Mouse (Mus musculus) heart, postnatal 0 days (tissue): ENCODE results near the gene Exoc4. TPM values are rescaled to one million over a fixed set of nuclear protein-coding genes. Genes with fewer than 3 reads are reported as not detected.

Source experiments
- ATAC-seq: fragments of 200-750 bp; cut with Nextera tagmentation; 2 replicates; pipeline ENCODE4 v1.8.0; 2017; ENCODE audit warnings: low read depth, moderate number of reproducible peaks, moderate library complexity; ENCODE audit not compliant: insufficient read depth
- DNase-seq: peaks from one replicate; pipeline ENCODE4 v3.0.0-alpha.2; 2016; ENCODE audit warnings: low spot score
- H3K27ac ChIP-seq: fragments of 300-500 bp; sonication (generic); 2 replicates; pipeline ENCODE4 v1.5.1; 2014; ENCODE audit warnings: low read depth, mild to moderate bottlenecking
- H3K27me3 ChIP-seq: fragments of 300-500 bp; sonication (generic); 2 replicates; pipeline ENCODE4 v1.6.1; 2014; ENCODE audit warnings: low read length, mixed read lengths; ENCODE audit not compliant: control insufficient read depth, insufficient read depth
- H3K36me3 ChIP-seq: fragments of 300-500 bp; sonication (generic); replicated peaks from 2 replicates; pipeline ENCODE4 v1.6.1; 2014; ENCODE audit warnings: low read length, mixed read lengths; ENCODE audit not compliant: control insufficient read depth, insufficient read depth
- H3K4me1 ChIP-seq: fragments of 300-500 bp; sonication (generic); 2 replicates; pipeline ENCODE4 v1.6.1; 2014; ENCODE audit warnings: antibody characterized with exemption; ENCODE audit not compliant: control insufficient read depth, insufficient read depth
- H3K4me2 ChIP-seq: fragments of 300-500 bp; sonication (generic); 2 replicates; pipeline ENCODE4 v1.6.1; 2014; ENCODE audit warnings: low read depth, mild to moderate bottlenecking, low read length, moderate library complexity
- H3K4me3 ChIP-seq: fragments of 300-500 bp; sonication (generic); 2 replicates; pipeline ENCODE4 v1.5.1; 2014; ENCODE audit warnings: low read depth, low read length
- H3K9ac ChIP-seq: fragments of 300-500 bp; sonication (generic); replicated peaks from 2 replicates; pipeline ENCODE4 v1.6.1; 2014; ENCODE audit warnings: low read depth, low read length, mixed read lengths
- H3K9me3 ChIP-seq: fragments of 300-500 bp; sonication (generic); replicated peaks from 2 replicates; pipeline ENCODE4 v1.6.1; 2016; ENCODE audit warnings: low read length; ENCODE audit not compliant: control insufficient read depth
- CTCF ChIP-seq: IDR thresholded peaks from 2 replicates; pipeline ENCODE4 v1.5.1; 2016; ENCODE audit warnings: antibody characterized with exemption, control low read depth, low read depth
- EP300 ChIP-seq: IDR thresholded peaks from 2 replicates; pipeline ENCODE4 v1.6.1; 2016; ENCODE audit warnings: antibody characterized with exemption, low read depth
- WGBS: fragments of 180-500 bp; shearing (Covaris S2); extraction: QIAGEN DNeasy Blood & Tissue Kit; methylation state at CpG from one replicate; pipeline ENCODE4 v1.1.7; 2014; 5-methylcytosine and 5-hydroxymethylcytosine counted together
- polyA plus RNA-seq: library from polyadenylated mRNA; unstranded; fragments of >200 nt; fragmentation: Nextera tagmentation; extraction: Ambion mirVana; gene quantifications from 2 replicates; pipeline ENCODE4 v1.2.1, GENCODE M21; 2015
- total RNA-seq: library from RNA; depleted of rRNA; stranded (reverse); fragments of >200 nt; gene quantifications from 2 replicates; pipeline ENCODE4 v1.2.3, GENCODE M21; 2014; ENCODE audit warnings: low replicate concordance

Gene Exoc4
- total and polyA plus RNA-seq, 2 experiments from 2014 or later = 15.8 to 54.6 TPM

GRCm38 (mm10) chr6:33637192-33637591, 388.3 kb downstream of the Exoc4 start:
- Histone ChIP-seq H3K9ac (no peak overlapping the region), H3K4me1 (no peaks in the 10 kb centered on the region; the same call in 1 of the 2 replicates), H3K9me3 (no peaks in the 10 kb centered on the region), H3K36me3 (no peaks in the 10 kb centered on the region), H3K27me3 (no peaks in the 10 kb centered on the region), H3K27ac (no peak overlapping the region), H3K4me3 (no peak overlapping the region), H3K4me2 (no peak overlapping the region)
- no peak for DNase-seq
- TF ChIP-seq EP300 (no peak), CTCF (no peak)
- ATAC-seq = no peak
- 32% methylated on average over 2 of the region's 2 CpGs for WGBS

- Histone ChIP-seq H3K27ac (no peak overlapping the region), H3K27me3 (no peaks in the 10 kb centered on the region), H3K36me3 (no peaks in the 10 kb centered on the region), H3K4me2 (no peak overlapping the region), H3K4me1 (no peaks in the 10 kb centered on the region), H3K9me3 (no peaks in the 10 kb centered on the region), H3K4me3 (no peak overlapping the region), H3K9ac (no peak overlapping the region)
- DNase-seq (peak; percentile 9), ATAC-seq (no peak)
- 58% methylated on average over 10 of the region's 10 CpGs for WGBS
- TF ChIP-seq CTCF (peak; percentile 51), EP300 (no peak)
Observed at GRCm38 (mm10) chr6:33681778-33682640, 433.1 kb downstream of the Exoc4 start.

- Histone ChIP-seq H3K4me2 (no peak overlapping the region), H3K9ac (no peak overlapping the region), H3K36me3 (no peaks in the 10 kb centered on the region), H3K9me3 (no peaks in the 10 kb centered on the region), H3K4me3 (no peak overlapping the region), H3K4me1 (no peaks in the 10 kb centered on the region), H3K27me3 (no peaks in the 10 kb centered on the region), H3K27ac (no peak overlapping the region)
- DNase-seq (no peak), ATAC-seq (no peak)
- WGBS = 75% methylated on average over 3 of the region's 3 CpGs
- TF ChIP-seq EP300 (no peak), CTCF (no peak)
Observed at GRCm38 (mm10) chr6:33683533-33683932, 434.6 kb downstream of the Exoc4 start.

- Histone ChIP-seq H3K4me2 (no peak overlapping the region), H3K4me3 (no peak overlapping the region), H3K36me3 (no peaks in the 10 kb centered on the region), H3K4me1 (no peaks in the 10 kb centered on the region), H3K27ac (no peak overlapping the region), H3K9me3 (no peaks in the 10 kb centered on the region), H3K27me3 (no peaks in the 10 kb centered on the region), H3K9ac (no peak overlapping the region)
- no peak for DNase-seq
- WGBS = 51% methylated on average over 2 of the region's 2 CpGs
- no peak for ATAC-seq
- TF ChIP-seq CTCF (no peak), EP300 (no peak)
Observed at GRCm38 (mm10) chr6:33685321-33685720, 436.4 kb downstream of the Exoc4 start.

GRCm38 (mm10) chr6:33690601-33691000, 441.7 kb downstream of the Exoc4 start:
- no peaks in the 10 kb centered on the region for H3K9me3 ChIP-seq
- 73% methylated on average over 5 of the region's 5 CpGs for WGBS
- H3K4me3 ChIP-seq = no peak overlapping the region
- no peak overlapping the region for H3K9ac ChIP-seq
- TF ChIP-seq CTCF (no peak), EP300 (no peak)
- DNase-seq = no peak
- no peaks in the 10 kb centered on the region for H3K4me1 ChIP-seq
- no peaks in the 10 kb centered on the region for H3K27me3 ChIP-seq
- H3K4me2 ChIP-seq = no peak overlapping the region
- ATAC-seq = no peak
- H3K27ac ChIP-seq = no peak overlapping the region
- no peaks in the 10 kb centered on the region for H3K36me3 ChIP-seq
